Comparison of ENCODE assay signal across 27 mouse cellular contexts in genomic region chr15:13602133-13602532, GRCm38 (mm10).
DNase-seq lines count a peak whose midpoint lies in the region; ATAC-seq and TF ChIP-seq lines count a peak whose summit lies in the region.
"Had no signal": no experiment of that assay in that cellular context is flagged by ENCODE, and none has a peak within 500 bp of the region (broad histone marks: within the 10 kb centered on the region; RNA-seq: fewer than 3 reads in every experiment).

No protein-coding gene starts in this region.

- no peak for TF ChIP-seq POLR2A in kidney, adult 2 months (IDR thresholded peaks at IDR 0.05; ENCODE audit: low read depth, low read length)
- TF ChIP-seq POLR2A in liver, adult 2 months (IDR thresholded peaks at IDR 0.05; ENCODE audit: extremely low read depth, insufficient read depth, low read length), result no peak

- H3K9me3 ChIP-seq in intestine, embryonic 15.5 days, result no peaks in the 10 kb centered on the region
- H3K9me3 ChIP-seq: embryonic facial prominence, embryonic 10.5 days; embryonic facial prominence, embryonic 13.5 days; forebrain, embryonic 12.5 days; forebrain, embryonic 15.5 days; heart, embryonic 12.5 days; heart, embryonic 15.5 days; hindbrain, embryonic 10.5 days; hindbrain, embryonic 13.5 days had no signal

- H3K9ac ChIP-seq in liver, adult 2 months (ENCODE audit: low read depth, low read length), result no peak overlapping the region
- H3K9ac ChIP-seq in intestine, embryonic 15.5 days, result no peak overlapping the region
- H3K9ac ChIP-seq: embryonic facial prominence, embryonic 13.5 days; forebrain, embryonic 12.5 days; forebrain, embryonic 15.5 days; heart, embryonic 12.5 days; heart, embryonic 15.5 days; hindbrain, embryonic 13.5 days had no signal

- no peak overlapping the region for H3K27ac ChIP-seq in kidney, adult 2 months (ENCODE audit: insufficient read depth, low read depth, low read length)
- H3K27ac ChIP-seq in liver, adult 2 months (replicated peaks; ENCODE audit: insufficient read depth, low read depth, low read length), result no peak overlapping the region
- H3K27ac ChIP-seq in intestine, embryonic 15.5 days, result no peak overlapping the region
- H3K27ac ChIP-seq: embryonic facial prominence, embryonic 10.5 days; embryonic facial prominence, embryonic 13.5 days; forebrain, embryonic 12.5 days; forebrain, embryonic 15.5 days; heart, embryonic 15.5 days; hindbrain, embryonic 10.5 days; hindbrain, embryonic 13.5 days had no signal

- TF ChIP-seq CTCF in kidney, adult 2 months (conservative IDR thresholded peaks at IDR 0.05; ENCODE audit: insufficient read depth, insufficient read length, low read depth, low read length), result no peak
- TF ChIP-seq CTCF in liver, adult 2 months (IDR thresholded peaks at IDR 0.05; ENCODE audit: low read depth, low read length), result no peak

- no peaks in the 10 kb centered on the region; the same call in 1 of the 2 replicates for H3K4me1 ChIP-seq in kidney, adult 2 months (ENCODE audit: control insufficient read depth, insufficient read depth, low read length)
- H3K4me1 ChIP-seq in liver, adult 2 months (ENCODE audit: control insufficient read depth, insufficient read depth, low read length), result no peaks in the 10 kb centered on the region
- no peaks in the 10 kb centered on the region for H3K4me1 ChIP-seq in intestine, embryonic 15.5 days (replicated peaks)
- H3K4me1 ChIP-seq: embryonic facial prominence, embryonic 10.5 days; embryonic facial prominence, embryonic 13.5 days; forebrain, embryonic 12.5 days; forebrain, embryonic 15.5 days; heart, embryonic 12.5 days; heart, embryonic 15.5 days; hindbrain, embryonic 10.5 days; hindbrain, embryonic 13.5 days had no signal

- 0 out of 2 replicates have a peak, but pooled peaks have one; percentile 47 for ATAC-seq in intestine, embryonic 15.5 days
- ATAC-seq: activated CD4-positive, CD25-positive, alpha-beta regulatory T cell, adult 4 months; forebrain, embryonic 15.5 days had no signal

- H3K4me2 ChIP-seq in intestine, embryonic 15.5 days (replicated peaks), result no peak overlapping the region
- H3K4me2 ChIP-seq: embryonic facial prominence, embryonic 13.5 days; forebrain, embryonic 12.5 days; forebrain, embryonic 15.5 days; heart, embryonic 12.5 days; heart, embryonic 15.5 days; hindbrain, embryonic 13.5 days had no signal

- H3K4me3 ChIP-seq in kidney, adult 2 months (ENCODE audit: insufficient read depth, low read depth, low read length), result no peak overlapping the region
- H3K4me3 ChIP-seq in liver, adult 2 months (ENCODE audit: insufficient read depth, low read depth, low read length), result no peak overlapping the region
- H3K4me3 ChIP-seq in intestine, embryonic 15.5 days (replicated peaks), result no peak overlapping the region
- H3K4me3 ChIP-seq: embryonic facial prominence, embryonic 10.5 days; embryonic facial prominence, embryonic 13.5 days; erythroblast, embryonic 14.5 days; forebrain, embryonic 12.5 days; forebrain, embryonic 15.5 days; heart, embryonic 12.5 days; heart, embryonic 15.5 days; hindbrain, embryonic 10.5 days; hindbrain, embryonic 13.5 days had no signal

- H3K27me3 ChIP-seq in kidney, adult 2 months (replicated peaks; ENCODE audit: control insufficient read depth, insufficient read depth, low read length), result no peaks in the 10 kb centered on the region
- no peaks in the 10 kb centered on the region for H3K27me3 ChIP-seq in liver, adult 2 months (ENCODE audit: control insufficient read depth, insufficient read depth, low read length)
- H3K27me3 ChIP-seq in intestine, embryonic 15.5 days (replicated peaks), result no peaks in the 10 kb centered on the region
- H3K27me3 ChIP-seq: embryonic facial prominence, embryonic 13.5 days; forebrain, embryonic 12.5 days; forebrain, embryonic 15.5 days; heart, embryonic 12.5 days; heart, embryonic 15.5 days; hindbrain, embryonic 13.5 days had no signal

- DNase-seq in kidney, adult 2 months, result peak; percentile 40
- DNase-seq in kidney, postnatal 14 days, result no peak
- peak; percentile 33 for DNase-seq in liver, adult 2 months (ENCODE audit: extremely low read depth, low read depth, low spot score)
- no peak for DNase-seq in liver
- DNase-seq in lung, postnatal 25 days (ENCODE audit: low spot score), result no peak
- DNase-seq: adrenal gland, adult 8-10 months; adrenal gland, postnatal 25 days; cerebellum, adult 11-12 months; cerebellum, adult 8-10 months; cerebellum, postnatal 10 days; cerebellum, postnatal 36 days; embryo, embryonic 11 days; gastrocnemius, postnatal 25 days; heart, adult 18-20 months; heart, postnatal 10 days; heart, postnatal 36 days had no signal

- H3K36me3 ChIP-seq in kidney, adult 2 months (ENCODE audit: control insufficient read depth, insufficient read depth, low read length), result no peaks in the 10 kb centered on the region
- no peaks in the 10 kb centered on the region for H3K36me3 ChIP-seq in liver, adult 2 months (ENCODE audit: control insufficient read depth, insufficient read depth, low read length)
- no peaks in the 10 kb centered on the region for H3K36me3 ChIP-seq in intestine, embryonic 15.5 days
- H3K36me3 ChIP-seq: embryonic facial prominence, embryonic 10.5 days; embryonic facial prominence, embryonic 13.5 days; forebrain, embryonic 12.5 days; forebrain, embryonic 15.5 days; heart, embryonic 12.5 days; heart, embryonic 15.5 days; hindbrain, embryonic 10.5 days; hindbrain, embryonic 13.5 days had no signal

- 37% methylated on average over 1 of the region's 1 CpGs for WGBS in kidney, adult 2 months
- 24% methylated on average over 1 of the region's 1 CpGs for WGBS in liver, adult 2 months
- WGBS in intestine, embryonic 15.5 days, result 73% methylated on average over 1 of the region's 1 CpGs

- H3K79me2 ChIP-seq in liver, adult 2 months (ENCODE audit: control insufficient read depth, insufficient read depth, low read length), result no peaks in the 10 kb centered on the region

Comparison
In these comparisons a context has a peak if more than half of its experiments do, and no peak if none do; other contexts are left out.
1. DNase-seq: peak in kidney, adult 2 months (single experiment) and liver, adult 2 months (single experiment); none in kidney, postnatal 14 days (single experiment), liver (single experiment) and lung, postnatal 25 days (single experiment).